In genomic region chr5:53479161-53479560, GRCm38 (mm10) we compare ENCODE assay signal across 17 mouse cellular contexts.
"Had no signal": no experiment of that assay in that cellular context is flagged by ENCODE, and none has a peak within 500 bp of the region (broad histone marks: within the 10 kb centered on the region; RNA-seq: fewer than 3 reads in every experiment).

No protein-coding gene starts in this region.

- H3K27me3 ChIP-seq: lung, embryonic 15.5 days; megakaryocyte, embryonic 14.5 days; midbrain, embryonic 13.5 days; midbrain, embryonic 15.5 days; neural tube, embryonic 12.5 days; stomach, embryonic 15.5 days had no signal

- H3K4me1 ChIP-seq: midbrain, embryonic 13.5 days; midbrain, embryonic 15.5 days; neural tube, embryonic 12.5 days; stomach, embryonic 15.5 days had no signal

- H3K36me3 ChIP-seq: lung, embryonic 15.5 days; midbrain, embryonic 13.5 days; midbrain, embryonic 15.5 days; neural tube, embryonic 12.5 days; stomach, embryonic 15.5 days had no signal

- H3K4me3 ChIP-seq: lung, embryonic 15.5 days; megakaryocyte, embryonic 14.5 days; midbrain, embryonic 13.5 days; midbrain, embryonic 15.5 days; neural tube, embryonic 12.5 days; stomach, embryonic 15.5 days had no signal

- ATAC-seq: lung, postnatal 0 days; midbrain, embryonic 13.5 days; midbrain, embryonic 15.5 days had no signal

- H3K27ac ChIP-seq: lung, embryonic 15.5 days; macrophage; midbrain, embryonic 13.5 days; midbrain, embryonic 15.5 days; neural tube, embryonic 12.5 days; stomach, embryonic 15.5 days; stomach, postnatal 0 days had no signal

- DNase-seq: lung, adult 2 months; lung, postnatal 14 days; lung, postnatal 36 days; right cerebral cortex, postnatal 14 days; thymus, adult 2 months; thymus, postnatal 25 days; thymus, postnatal 4 days had no signal

- H3K9ac ChIP-seq: lung, embryonic 15.5 days; midbrain, embryonic 13.5 days; midbrain, embryonic 15.5 days; neural tube, embryonic 12.5 days; stomach, embryonic 15.5 days had no signal

- H3K4me2 ChIP-seq: lung, embryonic 15.5 days; midbrain, embryonic 11.5 days; midbrain, embryonic 13.5 days; midbrain, embryonic 15.5 days; neural tube, embryonic 12.5 days; stomach, embryonic 15.5 days had no signal

- H3K9me3 ChIP-seq: lung, embryonic 15.5 days; megakaryocyte, embryonic 14.5 days; midbrain, embryonic 13.5 days; midbrain, embryonic 15.5 days; neural tube, embryonic 12.5 days; stomach, embryonic 15.5 days had no signal
